Mouse (Mus musculus) olfactory bulb, adult 2 months (tissue): ENCODE data around the gene Ankrd60.

Source experiments
- CTCF ChIP-seq: fragments of 200-500 bp; IDR thresholded peaks from 2 replicates; pipeline ENCODE4 v1.5.1; 2012; ENCODE audit warnings: low read depth, mild to moderate bottlenecking, low read length, moderate library complexity; ENCODE audit not compliant: insufficient read depth
- POLR2A ChIP-seq: fragments of 200-500 bp; IDR thresholded peaks from 2 replicates; pipeline ENCODE4 v1.6.1; 2012; ENCODE audit warnings: mild to moderate bottlenecking, low read depth, low read length, moderate library complexity; ENCODE audit not compliant: insufficient read depth

DNA sequence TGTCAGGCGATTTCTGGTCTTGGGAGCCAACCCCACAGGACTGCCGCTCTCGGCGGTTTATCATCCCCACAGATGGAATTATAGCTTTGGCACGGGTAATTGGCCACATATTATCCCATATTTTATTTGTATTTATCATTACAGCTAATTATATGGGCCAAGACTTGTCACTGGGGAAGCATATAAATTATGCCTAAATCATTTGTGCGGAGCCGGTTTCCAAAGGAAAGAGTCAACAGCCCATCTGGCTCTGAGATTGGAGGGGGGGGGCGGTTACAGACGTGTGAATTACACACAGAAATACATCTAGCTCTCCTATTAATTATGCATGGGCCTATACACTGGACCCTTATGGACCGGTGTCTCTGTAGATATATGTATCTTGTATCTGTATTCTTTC lies 28.9 kb downstream of the Ankrd60 start:
- TF ChIP-seq POLR2A (no peak), CTCF (no peak)
